Mouse (Mus musculus): ENCODE data around the gene Camta1. TPM values are rescaled to one million over a fixed set of nuclear protein-coding genes. Genes with fewer than 3 reads are reported as not detected.

Gene Camta1
- polyA plus RNA-seq, 1 experiment, result 29.8 TPM

DNA sequence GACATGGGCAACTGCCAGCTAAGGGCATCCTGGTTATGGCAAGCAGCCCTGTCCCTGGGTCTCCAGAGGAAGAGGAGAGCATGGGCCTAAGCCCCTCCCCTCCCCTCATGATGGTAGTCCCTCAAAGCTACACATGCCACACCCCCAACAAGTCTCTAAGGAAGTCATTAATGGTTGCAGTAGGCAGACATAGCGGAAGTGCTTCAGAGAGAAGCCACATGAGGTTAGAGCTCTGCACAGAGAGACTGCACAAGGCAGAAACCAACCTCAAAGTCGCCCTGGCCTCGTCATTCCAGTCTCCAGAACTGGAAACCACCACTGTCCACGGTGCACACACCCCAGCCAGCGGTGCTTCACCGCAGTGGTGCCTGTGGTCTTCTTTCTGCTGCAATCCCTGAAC is 709.7 kb downstream of the Camta1 start:
- DNase-seq (ENCODE audit: low spot score), result no peak

DNA sequence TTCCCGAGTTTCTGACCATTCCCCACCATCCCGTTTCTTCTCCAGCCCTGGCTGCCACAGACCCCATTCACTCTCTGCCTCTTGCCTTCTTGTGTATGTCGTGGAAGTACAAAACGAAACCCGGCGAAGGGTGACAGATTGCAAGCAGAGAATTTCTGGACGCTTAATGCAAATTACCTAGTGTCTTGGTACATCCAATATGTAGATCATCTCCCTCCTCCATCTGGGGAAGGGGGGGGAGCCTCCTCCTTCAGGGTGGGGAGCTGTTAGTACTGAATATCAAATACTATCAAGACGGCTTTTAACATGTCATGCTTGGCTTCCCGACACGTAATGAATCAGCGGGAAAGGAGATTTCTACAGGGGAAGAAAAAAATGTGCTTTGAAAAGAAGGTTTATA is 710.8 kb downstream of the Camta1 start:
- no peak for DNase-seq (ENCODE audit: low spot score)

- DNase-seq (ENCODE audit: low spot score), result no peak
Observed at GRCm38 (mm10) chr4:151150115-151150514, 711.6 kb downstream of the Camta1 start.

GRCm38 (mm10) chr4:151147541-151147940 is 714.1 kb downstream of the Camta1 start:
- no peak for DNase-seq (ENCODE audit: low spot score)

- DNase-seq (ENCODE audit: low spot score), result no peak
Observed at GRCm38 (mm10) chr4:151144121-151144520, 717.6 kb downstream of the Camta1 start.

GRCm38 (mm10) chr4:151141196-151141880 is 720.3 kb downstream of the Camta1 start:
- peak; percentile 89 for DNase-seq (ENCODE audit: low spot score)

DNA sequence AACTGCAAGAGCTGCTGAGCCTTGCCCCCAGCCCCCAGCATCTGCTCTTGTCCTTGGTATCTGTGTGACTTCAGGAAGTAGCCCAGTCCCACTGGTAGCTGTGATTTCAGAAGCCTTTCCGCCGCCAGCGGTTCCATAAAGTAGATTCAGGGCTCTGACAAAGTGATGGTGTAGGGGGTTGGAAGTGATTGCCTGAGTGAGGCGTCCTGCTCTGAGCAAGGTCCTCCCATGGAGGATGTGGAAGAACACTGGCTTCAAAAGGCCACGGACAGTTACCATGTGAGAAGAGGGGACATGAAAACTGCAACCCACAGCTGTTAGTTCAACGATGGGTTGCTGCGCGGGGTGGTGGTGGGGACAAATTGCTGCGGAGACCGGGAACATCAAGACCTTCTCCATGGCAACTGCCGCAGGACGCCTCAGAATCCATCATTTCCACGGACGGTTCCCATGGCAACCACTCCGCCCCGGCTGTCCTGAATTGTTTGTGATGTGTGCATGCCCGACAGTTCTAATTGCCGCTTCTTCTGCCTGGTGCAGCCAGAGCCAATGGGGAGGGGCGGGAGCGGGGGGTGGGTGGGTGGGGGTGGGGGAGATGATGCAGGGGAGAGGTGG is 721.2 kb downstream of the Camta1 start:
- DNase-seq (ENCODE audit: low spot score), result no peak

- DNase-seq (ENCODE audit: low spot score), result peak; percentile 52
Observed at GRCm38 (mm10) chr4:151139053-151139840, 722.4 kb downstream of the Camta1 start.

GRCm38 (mm10) chr4:151138586-151138985 is 723.1 kb downstream of the Camta1 start:
- no peak for DNase-seq (ENCODE audit: low spot score)

GRCm38 (mm10) chr4:151138135-151138534 is 723.5 kb downstream of the Camta1 start:
- DNase-seq (ENCODE audit: low spot score), result no peak

DNA sequence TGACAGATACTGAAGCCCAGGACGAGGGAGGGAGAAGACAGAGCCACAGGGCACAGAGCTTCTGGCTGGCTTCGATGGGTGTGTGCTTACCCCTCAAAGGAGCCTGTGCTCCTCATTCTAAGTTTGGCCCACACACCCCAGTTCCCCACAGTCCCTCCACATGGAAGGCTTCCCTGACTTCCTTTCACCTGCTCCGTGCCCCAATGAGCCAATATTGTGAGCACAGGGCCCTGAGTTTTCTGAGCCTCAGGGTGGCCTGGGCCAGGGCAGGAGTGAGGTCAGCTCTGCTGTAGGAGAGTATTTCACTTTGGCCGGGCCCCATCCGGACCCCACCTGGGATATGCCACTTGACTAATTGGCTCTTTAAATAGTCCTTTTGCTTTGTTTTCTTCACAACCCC is 724.0 kb downstream of the Camta1 start:
- no peak for DNase-seq (ENCODE audit: low spot score)

- DNase-seq (ENCODE audit: low spot score), result no peak
Observed at GRCm38 (mm10) chr4:151135491-151135890, 726.2 kb downstream of the Camta1 start.

GRCm38 (mm10) chr4:151133760-151134159 is 727.9 kb downstream of the Camta1 start:
- DNase-seq (ENCODE audit: low spot score), result no peak

DNA sequence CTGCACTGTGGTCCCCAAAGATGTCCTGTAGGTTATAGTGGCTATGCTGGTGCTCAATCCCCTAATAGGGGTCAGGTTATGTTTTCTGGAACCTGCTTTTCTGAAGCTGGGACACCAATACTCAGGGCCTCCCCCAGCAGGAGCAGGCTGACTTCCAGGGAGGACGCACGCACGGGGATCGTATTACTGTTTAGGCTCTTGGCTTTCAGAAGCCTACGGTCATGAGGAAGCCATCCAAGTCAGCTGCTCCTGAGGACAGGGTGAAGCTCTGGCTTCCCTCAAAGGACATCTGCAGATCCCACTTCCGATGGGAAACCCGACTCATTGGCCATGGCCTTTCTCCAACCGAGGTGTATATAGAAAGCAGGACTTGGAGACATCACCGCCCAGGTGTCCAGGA is 729.2 kb downstream of the Camta1 start:
- no peak for DNase-seq (ENCODE audit: low spot score)

GRCm38 (mm10) chr4:151130756-151131490 is 730.8 kb downstream of the Camta1 start:
- no peak for DNase-seq (ENCODE audit: low spot score)

DNA sequence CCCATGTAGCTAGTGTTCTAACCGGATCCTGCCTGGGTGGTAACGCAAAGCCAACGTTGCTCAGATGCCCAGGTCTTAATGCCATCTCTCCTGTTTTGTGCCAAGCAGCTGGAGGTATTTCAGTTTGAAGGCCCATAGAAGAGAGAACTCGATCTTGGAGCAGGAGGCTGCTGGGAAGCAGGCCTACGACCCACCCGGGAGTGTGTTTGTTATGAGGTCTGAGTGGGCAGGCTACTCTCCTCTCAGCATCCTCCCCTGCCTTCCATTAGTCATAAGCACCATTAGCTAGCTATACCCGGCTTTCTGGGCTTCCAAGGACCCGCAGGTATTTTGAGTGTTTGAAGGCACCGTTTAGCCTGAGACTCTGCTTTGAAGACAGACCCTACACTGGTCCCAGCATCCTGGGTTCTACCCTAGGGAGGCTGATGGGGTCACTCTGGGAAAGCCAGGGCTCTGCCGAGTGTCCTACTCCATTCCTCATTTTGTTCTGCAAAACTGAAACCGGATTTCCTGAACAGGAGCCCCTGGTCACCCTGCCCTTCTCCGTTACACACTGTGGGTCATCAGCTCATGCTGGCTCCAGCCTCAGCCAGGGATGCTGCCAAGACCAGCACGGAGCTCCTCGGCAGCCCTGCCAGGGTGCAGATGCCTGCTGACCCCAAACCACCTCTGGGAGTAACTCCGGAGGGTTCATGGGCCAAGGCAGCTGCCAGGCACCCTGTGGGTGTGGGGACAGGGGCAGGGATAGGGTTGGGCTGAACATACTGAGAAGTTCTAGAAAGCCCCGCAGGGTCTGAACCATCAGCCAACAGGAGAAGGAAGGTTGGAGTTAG is 731.7 kb downstream of the Camta1 start:
- DNase-seq (ENCODE audit: low spot score), result no peak

- DNase-seq (ENCODE audit: low spot score), result no peak
Observed at GRCm38 (mm10) chr4:151128641-151129541, 732.8 kb downstream of the Camta1 start.

DNA sequence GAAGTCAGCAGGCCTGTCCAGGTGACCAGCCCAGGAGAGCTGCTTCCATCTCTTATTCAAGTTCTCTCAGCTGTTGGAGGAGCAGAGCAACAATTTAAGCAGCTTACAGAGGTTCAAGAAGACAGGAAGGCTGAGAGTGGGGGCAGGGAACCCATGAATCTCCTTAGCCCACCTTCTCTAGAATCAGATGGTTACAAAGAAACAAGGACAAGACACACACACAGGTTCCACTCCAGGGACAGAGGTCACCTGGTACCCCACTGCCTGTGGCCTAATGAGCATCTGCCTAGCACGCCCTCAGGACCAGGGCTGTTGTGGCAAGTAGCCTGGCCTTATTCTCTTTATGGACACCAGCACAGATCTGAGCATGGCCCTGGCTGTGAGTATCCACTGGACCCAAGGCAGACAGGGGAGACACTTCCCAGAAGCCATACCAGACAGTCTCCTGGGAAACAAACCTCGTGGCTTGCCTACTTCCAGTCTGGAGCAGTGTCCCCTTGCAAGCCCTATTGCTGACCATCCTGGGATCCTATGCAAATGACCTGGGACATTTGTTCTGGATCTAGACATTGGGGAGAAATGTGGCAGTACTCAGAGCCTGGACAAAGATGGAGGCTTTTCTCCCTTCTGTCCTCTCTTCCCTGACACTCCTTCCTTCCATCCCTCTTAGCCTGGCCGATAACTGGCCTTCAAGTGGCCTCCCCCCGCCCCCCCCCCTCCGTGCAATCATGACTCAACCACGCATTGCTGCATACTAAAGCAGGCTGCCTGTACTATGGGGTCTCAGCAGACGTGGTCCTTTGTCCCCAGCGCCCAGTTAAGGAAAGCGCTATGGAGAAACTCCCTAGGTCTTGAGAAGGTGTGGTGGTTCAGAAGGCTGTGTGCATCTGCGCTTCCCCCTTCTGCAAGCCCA is 733.8 kb downstream of the Camta1 start:
- DNase-seq (ENCODE audit: low spot score), result no peak

DNA sequence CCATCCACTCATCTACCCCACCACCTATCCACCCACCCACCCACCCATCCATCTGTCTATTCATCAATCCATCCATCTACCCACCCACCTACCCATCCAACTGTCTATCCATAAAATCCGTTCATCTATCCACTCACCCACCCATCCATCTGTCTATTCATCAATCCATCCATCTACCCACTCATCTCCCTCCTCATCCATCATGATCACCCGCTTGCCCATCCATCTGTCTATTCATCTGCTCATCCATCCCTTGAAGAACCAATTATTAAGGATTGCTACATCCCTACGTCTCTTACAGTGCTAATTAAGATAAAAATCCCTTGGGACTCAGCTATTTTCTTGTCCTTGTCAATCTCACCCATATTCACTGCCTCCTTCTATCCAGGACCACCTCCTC is 742.8 kb downstream of the Camta1 start:
- DNase-seq (ENCODE audit: low spot score), result no peak

Measured in urinary bladder, adult 2 months (tissue).